Mouse (Mus musculus) cerebellum, adult 2 months (tissue): ENCODE results near the gene Wnt16.

ENCODE experiments used
- CTCF ChIP-seq: fragments of 200-500 bp; IDR thresholded peaks from 2 replicates; pipeline ENCODE4 v1.5.1; 2011; ENCODE audit warnings: low read depth, mild to moderate bottlenecking, control low read depth, low read length, moderate library complexity, borderline replicate concordance; ENCODE audit not compliant: insufficient read depth
- POLR2A ChIP-seq: fragments of 200-500 bp; IDR thresholded peaks from 2 replicates; pipeline ENCODE4 v1.6.1; 2011; ENCODE audit warnings: low read length, control low read depth, borderline replicate concordance; ENCODE audit not compliant: insufficient read depth

GRCm38 (mm10) chr6:22280217-22280861 is 7.7 kb upstream of the Wnt16 start:
- TF ChIP-seq POLR2A (no peak), CTCF (no peak)
